Mouse (Mus musculus): Measurements from ENCODE around the gene Sidt1. TPM values are rescaled to one million over a fixed set of nuclear protein-coding genes. Genes with fewer than 3 reads are reported as not detected.
A peak's percentile ranks its signal among the peaks of the same experiment; 100 is the strongest.
"Not testable (repeated sequence)": the region's sequence is repeated elsewhere in the genome, so short reads cannot be mapped to it uniquely, and the experiment has no call there.

The Sidt1 gene
- total and polyA plus RNA-seq, 3 experiments = not detected

- DNase-seq (ENCODE audit: low read depth, low spot score) = peak; percentile 75
- TF ChIP-seq RAD21 (IDR thresholded peaks at IDR 0.05; ENCODE audit: low read depth, low read length) (peak; percentile 92), USF1 (IDR thresholded peaks at IDR 0.05; ENCODE audit: low read depth, low read length) (peak; percentile 61), EP300 (IDR thresholded peaks at IDR 0.05; ENCODE audit: low read depth in 1 of 2, low read length in 2 of 2) (no peak), ZC3H11A (IDR thresholded peaks at IDR 0.05; ENCODE audit: low read depth, low read length) (peak; percentile 90), MAX (IDR thresholded peaks at IDR 0.05; ENCODE audit: low read length) (no peak), BHLHE40 (IDR thresholded peaks at IDR 0.05; ENCODE audit: borderline replicate concordance, low read depth, low read length) (no peak), JUND (IDR thresholded peaks at IDR 0.05; ENCODE audit: low read depth, low read length) (no peak), CTCF (IDR thresholded peaks at IDR 0.05 in 2 of 3, conservative IDR thresholded peaks at IDR 0.05 in 1 of 3; ENCODE audit: control insufficient read depth in 1 of 3, insufficient read depth in 1 of 3, low read depth in 2 of 3, low read length in 3 of 3, poor library complexity in 1 of 3, severe bottlenecking in 1 of 3) (peak; percentile 76 to 97 (median 95)), ZNF384 (IDR thresholded peaks at IDR 0.05; ENCODE audit: low read depth, low read length) (no peak), MYB (IDR thresholded peaks at IDR 0.05; ENCODE audit: low read depth, low read length) (no peak), GATA1 (IDR thresholded peaks at IDR 0.05; ENCODE audit: low read depth, low read length) (no peak), SMC3 (IDR thresholded peaks at IDR 0.05; ENCODE audit: low read depth, low read length) (peak; percentile 92), ELF1 (IDR thresholded peaks at IDR 0.05; ENCODE audit: low read depth, low read length) (peak; percentile 38; the same call in 1 of the 2 replicates)
- H3K9ac ChIP-seq (ENCODE audit: control insufficient read depth, low read depth, low read length, poor library complexity, severe bottlenecking) = no peak overlapping the region
Measured at GRCm38 (mm10) chr16:44299438-44300093, 33.4 kb downstream of the Sidt1 start.

GRCm38 (mm10) chr16:44293960-44294359, 39.0 kb downstream of the Sidt1 start:
- H3K27ac ChIP-seq (ENCODE audit: control insufficient read depth, low read depth, low read length) = no peak overlapping the region
- H3K4me1 ChIP-seq (ENCODE audit: control insufficient read depth in 1 of 2, insufficient read depth in 2 of 2, low read length in 2 of 2) = no peaks in the 10 kb centered on the region
- no peak overlapping the region for H3K4me3 ChIP-seq (ENCODE audit: control insufficient read depth in 1 of 2, insufficient read depth in 1 of 2, low read depth in 2 of 2, low read length in 2 of 2)
- no peak for TF ChIP-seq POLR2A (IDR thresholded peaks at IDR 0.05; ENCODE audit: control insufficient read depth in 1 of 2, insufficient read depth in 1 of 2, low read depth in 1 of 2, low read length in 2 of 2, poor library complexity in 1 of 2)
- no peak for TF ChIP-seq USF2 (IDR thresholded peaks at IDR 0.05; ENCODE audit: borderline replicate concordance in 1 of 2, insufficient read depth in 1 of 2, low read depth in 1 of 2, low read length in 2 of 2)
- no peak for TF ChIP-seq RCOR1 (IDR thresholded peaks at IDR 0.05; ENCODE audit: low read depth, low read length)
- TF ChIP-seq CHD1 (IDR thresholded peaks at IDR 0.05; ENCODE audit: low read depth, low read length) = no peak
- TF ChIP-seq ELF1 (IDR thresholded peaks at IDR 0.05; ENCODE audit: low read depth, low read length) = no peak
- no peak for TF ChIP-seq NRF1 (IDR thresholded peaks at IDR 0.05; ENCODE audit: insufficient read depth, low read depth, low read length, poor library complexity, severe bottlenecking)
- no peak for TF ChIP-seq NELFE (IDR thresholded peaks at IDR 0.05; ENCODE audit: low read depth, low read length)
- no peak for TF ChIP-seq ZKSCAN1 (IDR thresholded peaks at IDR 0.05; ENCODE audit: low read depth, low read length)
- no peak for TF ChIP-seq ZNF384 (IDR thresholded peaks at IDR 0.05; ENCODE audit: low read depth, low read length)
- TF ChIP-seq GABPA (IDR thresholded peaks at IDR 0.05; ENCODE audit: low read depth, low read length) = no peak
- no peak for TF ChIP-seq HCFC1 (IDR thresholded peaks at IDR 0.05; ENCODE audit: low read depth, low read length)
- TF ChIP-seq MAFK (IDR thresholded peaks at IDR 0.05; ENCODE audit: borderline replicate concordance, low read depth, low read length) = no peak
- TF ChIP-seq TAL1 (IDR thresholded peaks at IDR 0.05; ENCODE audit: low read length) = no peak
- peaks cover 0 to 5% of the 10 kb centered on the region in 2 experiments; a peak in 3 of 4 replicates for H3K27me3 ChIP-seq (ENCODE audit: control insufficient read depth in 1 of 2, insufficient read depth in 2 of 2, low read length in 2 of 2)
- H3K9ac ChIP-seq (ENCODE audit: control insufficient read depth, low read depth, low read length, poor library complexity, severe bottlenecking) = no peak overlapping the region
- DNase-seq (ENCODE audit: low read depth, low spot score) = no peak
- no peaks in the 10 kb centered on the region for H3K9me3 ChIP-seq (replicated peaks; ENCODE audit: insufficient read depth, low read length)
- no peaks in the 10 kb centered on the region for H3K79me2 ChIP-seq (ENCODE audit: control insufficient read depth, insufficient read depth, low read length, poor library complexity)
- no peaks in the 10 kb centered on the region for H3K36me3 ChIP-seq (ENCODE audit: control insufficient read depth in 1 of 2, insufficient read depth in 2 of 2, low read length in 2 of 2)

More at GRCm38 (mm10) chr16:44299438-44300093, 33.4 kb downstream of the Sidt1 start:
- Histone ChIP-seq H3K27me3 (ENCODE audit: control insufficient read depth in 1 of 2, insufficient read depth in 2 of 2, low read length in 2 of 2) (peaks cover 0 to 3% of the 10 kb centered on the region in 2 experiments; a peak in 2 of 4 replicates), H3K79me2 (ENCODE audit: control insufficient read depth, insufficient read depth, low read length, poor library complexity) (no peaks in the 10 kb centered on the region), H3K9me3 (replicated peaks; ENCODE audit: insufficient read depth, low read length) (no peaks in the 10 kb centered on the region), H3K4me3 (ENCODE audit: control insufficient read depth in 1 of 2, insufficient read depth in 1 of 2, low read depth in 2 of 2, low read length in 2 of 2) (peak overlapping the region; percentile 3 to 53; a peak in 3 of 4 replicates), H3K36me3 (ENCODE audit: control insufficient read depth in 1 of 2, insufficient read depth in 2 of 2, low read length in 2 of 2) (no peaks in the 10 kb centered on the region), H3K4me1 (ENCODE audit: control insufficient read depth in 1 of 2, insufficient read depth in 2 of 2, low read length in 2 of 2) (no peaks in the 10 kb centered on the region), H3K27ac (ENCODE audit: control insufficient read depth, low read depth, low read length) (no peak overlapping the region)

- not testable (repeated sequence) for H3K4me1 ChIP-seq (ENCODE audit: control insufficient read depth in 1 of 2, insufficient read depth in 2 of 2, low read length in 2 of 2); H3K27me3 ChIP-seq (ENCODE audit: control insufficient read depth in 1 of 2, insufficient read depth in 2 of 2, low read length in 2 of 2); H3K36me3 ChIP-seq (ENCODE audit: control insufficient read depth in 1 of 2, insufficient read depth in 2 of 2, low read length in 2 of 2); H3K9me3 ChIP-seq (replicated peaks; ENCODE audit: insufficient read depth, low read length); H3K79me2 ChIP-seq (ENCODE audit: control insufficient read depth, insufficient read depth, low read length, poor library complexity); H3K9ac ChIP-seq (ENCODE audit: control insufficient read depth, low read depth, low read length, poor library complexity, severe bottlenecking); DNase-seq (ENCODE audit: low read depth, low spot score); H3K4me3 ChIP-seq (ENCODE audit: control insufficient read depth in 1 of 2, insufficient read depth in 1 of 2, low read depth in 2 of 2, low read length in 2 of 2); H3K27ac ChIP-seq (ENCODE audit: control insufficient read depth, low read depth, low read length)
Measured at GRCm38 (mm10) chr16:44292681-44293080, 40.3 kb downstream of the Sidt1 start.
